Mouse (Mus musculus): ENCODE results near the gene Nop53.

DNA sequence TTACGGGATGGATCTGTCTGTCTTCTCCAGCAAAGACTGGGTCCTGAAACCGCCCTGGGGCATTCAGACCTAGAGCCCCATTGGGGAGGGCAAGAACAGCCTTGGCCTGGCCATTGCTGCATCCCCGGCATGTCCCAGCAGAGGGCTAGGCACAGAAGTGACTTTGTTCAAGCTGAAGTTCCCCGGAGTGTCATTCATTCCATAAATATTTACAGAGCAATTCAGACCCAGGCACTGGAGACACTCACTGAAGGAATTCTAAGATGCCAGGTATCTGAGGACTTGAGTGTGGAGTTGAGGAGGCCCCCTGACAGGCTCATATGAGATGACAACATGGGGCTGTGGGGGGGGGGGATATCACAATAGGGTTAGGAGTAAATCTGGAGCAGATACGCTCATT lies 10.3 kb upstream of the Nop53 start:
- TF ChIP-seq CTCF (IDR thresholded peaks at IDR 0.05; ENCODE audit: low read depth): peak; percentile 18; the same call in 1 of the 2 replicates
- TF ChIP-seq EP300 (IDR thresholded peaks at IDR 0.05; ENCODE audit: low read depth): no peak
